Mouse (Mus musculus): ENCODE data around the gene Cldn13. TPM values are rescaled to one million over a fixed set of nuclear protein-coding genes. Genes with fewer than 3 reads are reported as not detected.
A peak's percentile ranks its signal among the peaks of the same experiment; 100 is the strongest.
"Not testable (repeated sequence)": the region's sequence is repeated elsewhere in the genome, so short reads cannot be mapped to it uniquely, and the experiment has no call there.

The Cldn13 gene
- polyA plus RNA-seq, 1 experiment from 2014 or later: 208 TPM

- 42% methylated on average over 43 of the region's 43 CpGs for WGBS (ENCODE audit: insufficient replicate concordance)
- H3K4me2 ChIP-seq: 0 out of 2 replicates have a peak overlapping the region, but pooled peaks have one; percentile 9
- no peak overlapping the region for H3K27ac ChIP-seq
- ATAC-seq: no peak
- no peak overlapping the region for H3K4me3 ChIP-seq
- no peaks in the 10 kb centered on the region for H3K9me3 ChIP-seq (replicated peaks)
- no peak overlapping the region for H3K9ac ChIP-seq
- peaks cover 21% of the 10 kb centered on the region for H3K4me1 ChIP-seq
- H3K36me3 ChIP-seq: no peaks in the 10 kb centered on the region
- H3K27me3 ChIP-seq (replicated peaks): peaks cover 54% of the 10 kb centered on the region
These were observed 30.9 kb upstream of the Cldn13 start for GRCm38 (mm10) chr5:134946063-134946856.

DNA sequence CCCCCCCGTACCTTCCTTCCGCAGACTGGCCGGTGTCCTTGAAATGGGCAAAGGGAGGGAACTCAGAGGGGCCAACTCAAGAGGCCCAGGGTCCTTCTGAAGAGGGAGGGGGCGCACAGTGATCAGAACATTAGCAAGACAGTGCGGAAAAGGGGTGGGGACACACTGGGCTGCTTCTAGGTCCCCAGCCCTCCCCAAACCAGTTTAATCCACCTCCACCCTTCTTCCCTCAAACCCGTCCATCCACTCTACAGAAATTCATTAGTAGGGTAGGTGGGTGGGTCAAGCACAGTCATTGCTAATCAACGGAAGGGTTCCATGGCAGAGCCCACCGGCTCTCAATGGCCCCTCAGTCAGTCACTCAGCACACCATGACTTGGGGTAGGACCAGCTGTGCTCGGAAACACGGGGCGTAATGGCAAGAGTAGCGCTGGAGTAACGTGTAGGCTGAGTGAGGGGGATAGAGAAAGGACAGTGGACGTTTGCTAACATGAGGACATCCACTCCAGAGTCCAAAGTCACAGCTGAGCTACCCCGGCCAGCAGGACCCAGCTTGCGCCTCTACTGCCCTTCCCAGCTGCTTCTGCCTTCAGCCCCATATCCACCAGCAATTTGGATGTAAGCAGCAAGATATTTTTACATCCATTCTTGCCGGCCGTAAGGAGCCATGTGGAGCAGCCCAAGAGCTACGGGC is 30.1 kb upstream of the Cldn13 start:
- Histone ChIP-seq H3K9ac (no peak overlapping the region), H3K27me3 (replicated peaks) (peaks cover 48% of the 10 kb centered on the region), H3K4me1 (peaks cover 25% of the 10 kb centered on the region), H3K27ac (no peak overlapping the region), H3K4me2 (no peak overlapping the region), H3K9me3 (replicated peaks) (no peaks in the 10 kb centered on the region), H3K36me3 (no peaks in the 10 kb centered on the region), H3K4me3 (no peak overlapping the region)
- ATAC-seq: no peak
- 54% methylated on average over 16 of the region's 19 CpGs for WGBS (ENCODE audit: insufficient replicate concordance)

DNA sequence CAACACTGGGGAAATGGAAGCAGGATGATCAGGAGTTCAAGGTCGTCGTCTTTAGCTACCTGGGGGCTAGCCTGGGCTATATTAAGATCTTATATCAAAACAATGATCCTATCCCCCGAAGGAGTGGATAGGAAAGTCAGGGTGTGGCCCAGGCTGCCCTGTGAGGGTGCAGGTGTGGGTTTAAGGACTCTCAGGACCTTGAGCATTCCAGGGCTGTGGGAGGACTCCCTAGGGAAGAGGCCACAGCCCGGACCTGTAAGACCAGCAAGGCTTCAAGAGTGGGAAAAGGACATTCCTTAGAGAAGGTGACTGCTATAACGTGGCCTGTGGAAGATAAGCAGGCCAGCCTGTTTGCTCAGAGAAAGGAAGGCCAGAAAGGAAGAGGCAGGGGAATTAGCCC is 28.9 kb upstream of the Cldn13 start:
- Histone ChIP-seq H3K36me3 (no peaks in the 10 kb centered on the region), H3K9ac (no peak overlapping the region), H3K9me3 (replicated peaks) (no peaks in the 10 kb centered on the region), H3K4me1 (peaks cover 25% of the 10 kb centered on the region), H3K27ac (no peak overlapping the region), H3K4me2 (no peak overlapping the region), H3K4me3 (no peak overlapping the region), H3K27me3 (replicated peaks) (peaks cover 48% of the 10 kb centered on the region)
- 32% methylated on average over 5 of the region's 5 CpGs for WGBS (ENCODE audit: insufficient replicate concordance)
- no peak for ATAC-seq

DNA sequence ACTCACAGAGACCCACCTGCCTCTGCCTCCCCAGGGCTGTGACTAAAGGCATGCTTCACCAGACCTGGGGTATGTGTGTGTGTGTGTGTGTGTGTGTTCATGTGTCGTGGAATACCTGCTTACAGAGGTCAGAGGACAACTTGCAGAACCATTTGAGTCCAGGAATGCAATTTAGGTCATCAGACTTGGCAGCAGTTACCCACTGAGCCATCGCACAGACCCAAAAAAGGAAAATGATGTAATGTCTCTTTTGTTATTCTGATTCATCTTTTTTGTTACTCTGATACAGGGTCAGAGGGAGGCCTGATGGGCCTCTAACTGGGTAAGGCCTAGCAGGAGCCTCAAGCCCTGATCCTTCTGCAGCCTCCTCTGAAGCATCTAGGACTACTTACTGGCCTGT is 27.4 kb upstream of the Cldn13 start:
- H3K4me1 ChIP-seq: peaks cover 25% of the 10 kb centered on the region
- no peak overlapping the region for H3K9ac ChIP-seq
- H3K4me2 ChIP-seq: no peak overlapping the region
- no peaks in the 10 kb centered on the region for H3K36me3 ChIP-seq
- ATAC-seq: no peak
- no peaks in the 10 kb centered on the region for H3K9me3 ChIP-seq (replicated peaks)
- H3K4me3 ChIP-seq: no peak overlapping the region
- no peak overlapping the region for H3K27ac ChIP-seq
- H3K27me3 ChIP-seq (replicated peaks): peaks cover 41% of the 10 kb centered on the region
- 64% methylated on average over 2 of the region's 2 CpGs for WGBS (ENCODE audit: insufficient replicate concordance)

DNA sequence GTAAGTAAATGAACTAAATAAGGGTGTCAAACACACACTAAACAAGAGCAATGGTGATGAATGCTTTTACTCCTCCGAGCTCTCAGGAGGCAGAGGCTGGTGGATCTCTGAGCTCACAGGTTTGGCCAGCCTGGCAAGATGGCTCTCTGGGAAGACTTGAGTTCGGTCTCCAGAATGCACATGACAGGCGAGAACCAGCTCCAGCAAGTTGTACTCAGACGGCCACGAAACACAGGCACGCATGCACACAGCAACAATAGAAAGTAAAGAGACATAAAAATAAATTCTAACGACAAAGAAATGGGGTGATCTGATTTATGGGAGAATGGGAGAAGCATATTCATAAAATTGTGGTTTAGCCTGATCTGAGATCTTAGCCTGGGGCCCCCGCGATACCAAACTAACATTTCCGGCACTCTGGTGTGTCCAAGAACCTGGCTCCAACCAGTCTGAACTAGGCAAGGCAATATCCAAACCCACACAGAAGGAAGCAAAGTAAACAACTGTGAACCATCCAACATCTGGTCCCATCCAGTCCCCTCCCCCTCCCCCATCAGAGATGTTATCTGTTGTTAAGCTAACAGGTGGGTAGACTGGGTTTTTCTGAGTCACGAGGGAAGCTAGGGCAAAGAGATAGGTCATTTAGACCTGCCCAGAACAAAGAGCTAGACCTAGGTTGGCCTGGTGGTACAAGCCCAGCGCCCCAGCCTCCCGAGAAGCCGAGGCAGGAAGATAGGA is 26.3 kb upstream of the Cldn13 start:
- Histone ChIP-seq H3K27ac (0 out of 2 replicates have a peak overlapping the region, but pooled peaks have one; percentile 8), H3K36me3 (no peaks in the 10 kb centered on the region), H3K9me3 (replicated peaks) (no peaks in the 10 kb centered on the region), H3K4me1 (peaks cover 21% of the 10 kb centered on the region), H3K27me3 (replicated peaks) (peaks cover 32% of the 10 kb centered on the region), H3K9ac (no peak overlapping the region), H3K4me2 (no peak overlapping the region), H3K4me3 (no peak overlapping the region)
- 70% methylated on average over 14 of the region's 14 CpGs for WGBS (ENCODE audit: insufficient replicate concordance)
- peak; percentile 33; the same call in 1 of the 2 replicates for ATAC-seq

GRCm38 (mm10) chr5:134939554-134939953 is 24.2 kb upstream of the Cldn13 start:
- not testable (repeated sequence) for H3K4me3 ChIP-seq; H3K9ac ChIP-seq; H3K27ac ChIP-seq; H3K36me3 ChIP-seq; ATAC-seq; H3K9me3 ChIP-seq (replicated peaks); H3K4me2 ChIP-seq
- WGBS (ENCODE audit: insufficient replicate concordance): 70% methylated on average over 3 of the region's 7 CpGs
- Histone ChIP-seq H3K4me1 (peaks cover 13% of the 10 kb centered on the region), H3K27me3 (replicated peaks) (0 out of 2 replicates have a peak, but pooled peaks cover 12% of the 10 kb centered on the region)

- ATAC-seq: no peak
- Histone ChIP-seq H3K9me3 (replicated peaks) (no peaks in the 10 kb centered on the region), H3K4me3 (no peak overlapping the region), H3K27ac (no peak overlapping the region), H3K4me2 (no peak overlapping the region), H3K9ac (no peak overlapping the region), H3K36me3 (peaks cover 4% of the 10 kb centered on the region), H3K27me3 (replicated peaks) (0 out of 2 replicates have a peak, but pooled peaks cover 7% of the 10 kb centered on the region), H3K4me1 (peaks cover 16% of the 10 kb centered on the region)
- 62% methylated on average over 3 of the region's 3 CpGs for WGBS (ENCODE audit: insufficient replicate concordance)
These were observed 23.7 kb upstream of the Cldn13 start for GRCm38 (mm10) chr5:134939069-134939468.

DNA sequence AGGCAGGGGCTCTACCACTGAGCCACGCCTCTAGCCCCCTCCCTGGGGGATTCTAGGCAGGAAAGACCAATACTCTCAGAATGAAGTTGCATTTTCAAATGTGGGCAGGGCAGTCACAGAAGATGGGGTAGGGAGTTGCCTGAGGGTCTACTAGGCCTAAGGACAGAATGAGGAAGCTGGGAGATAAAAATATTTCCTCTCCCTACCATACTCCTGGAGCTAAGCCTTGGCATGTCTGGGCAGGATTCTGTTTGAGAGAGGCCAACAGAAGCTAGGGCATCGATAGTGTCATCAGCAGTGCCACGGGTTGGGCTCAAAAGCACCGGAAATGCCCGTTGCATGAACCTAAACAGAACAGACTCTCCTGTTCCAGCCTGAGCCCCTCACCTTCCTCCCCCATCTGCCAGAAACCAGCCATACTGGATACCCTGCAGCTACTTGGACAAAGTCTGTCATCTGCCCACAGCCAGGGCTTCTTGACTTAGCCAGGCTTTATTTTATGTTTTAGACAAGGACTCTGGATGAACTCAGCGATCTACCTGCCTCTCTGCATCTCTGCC is 21.4 kb upstream of the Cldn13 start:
- H3K9ac ChIP-seq: no peak overlapping the region
- WGBS (ENCODE audit: insufficient replicate concordance): 71% methylated on average over 6 of the region's 6 CpGs
- 0 out of 2 replicates have a peak, but pooled peaks cover 2% of the 10 kb centered on the region for H3K27me3 ChIP-seq (replicated peaks)
- no peak for ATAC-seq
- H3K9me3 ChIP-seq (replicated peaks): 0 out of 2 replicates have a peak, but pooled peaks cover 3% of the 10 kb centered on the region
- no peak overlapping the region for H3K27ac ChIP-seq
- no peak overlapping the region for H3K4me2 ChIP-seq
- peaks cover 33% of the 10 kb centered on the region for H3K4me1 ChIP-seq
- H3K36me3 ChIP-seq: peaks cover 10% of the 10 kb centered on the region
- no peak overlapping the region for H3K4me3 ChIP-seq

- WGBS (ENCODE audit: insufficient replicate concordance): 85% methylated on average over 6 of the region's 6 CpGs
- 0 out of 2 replicates have a peak, but pooled peaks cover 3% of the 10 kb centered on the region for H3K9me3 ChIP-seq (replicated peaks)
- H3K4me3 ChIP-seq: no peak overlapping the region
- peaks cover 10% of the 10 kb centered on the region for H3K36me3 ChIP-seq
- no peak overlapping the region for H3K9ac ChIP-seq
- no peak overlapping the region for H3K4me2 ChIP-seq
- H3K27me3 ChIP-seq (replicated peaks): 0 out of 2 replicates have a peak, but pooled peaks cover 2% of the 10 kb centered on the region
- ATAC-seq: no peak
- no peak overlapping the region for H3K27ac ChIP-seq
- peaks cover 32% of the 10 kb centered on the region for H3K4me1 ChIP-seq
These were observed 20.7 kb upstream of the Cldn13 start for GRCm38 (mm10) chr5:134936051-134936450.

DNA sequence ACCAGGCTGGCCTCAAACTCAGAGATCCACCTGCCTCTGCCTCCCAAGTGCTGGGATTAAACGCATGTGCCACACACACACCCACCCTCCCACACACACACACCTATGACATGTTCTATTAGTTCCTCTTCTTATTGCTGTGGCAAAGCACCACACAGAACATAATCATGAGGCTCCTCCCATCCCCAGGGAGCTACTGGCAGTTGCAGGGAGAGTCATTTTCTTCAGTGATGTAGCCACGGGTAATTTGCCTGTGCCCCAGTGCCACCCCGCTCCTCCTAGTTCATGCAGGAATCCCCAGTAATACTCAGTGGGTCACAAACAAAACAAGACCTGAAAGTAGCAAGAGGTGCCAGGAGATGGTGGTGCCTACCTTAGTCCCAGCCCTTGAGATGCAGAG is 19.3 kb upstream of the Cldn13 start:
- Histone ChIP-seq H3K9ac (no peak overlapping the region), H3K4me3 (no peak overlapping the region), H3K36me3 (peaks cover 10% of the 10 kb centered on the region), H3K9me3 (replicated peaks) (0 out of 2 replicates have a peak, but pooled peaks cover 3% of the 10 kb centered on the region), H3K4me1 (peaks cover 27% of the 10 kb centered on the region), H3K4me2 (no peak overlapping the region), H3K27me3 (replicated peaks) (peaks cover 5% of the 10 kb centered on the region; the same call in 1 of the 2 replicates), H3K27ac (no peak overlapping the region)
- ATAC-seq: no peak
- 71% methylated on average over 3 of the region's 3 CpGs for WGBS (ENCODE audit: insufficient replicate concordance)

DNA sequence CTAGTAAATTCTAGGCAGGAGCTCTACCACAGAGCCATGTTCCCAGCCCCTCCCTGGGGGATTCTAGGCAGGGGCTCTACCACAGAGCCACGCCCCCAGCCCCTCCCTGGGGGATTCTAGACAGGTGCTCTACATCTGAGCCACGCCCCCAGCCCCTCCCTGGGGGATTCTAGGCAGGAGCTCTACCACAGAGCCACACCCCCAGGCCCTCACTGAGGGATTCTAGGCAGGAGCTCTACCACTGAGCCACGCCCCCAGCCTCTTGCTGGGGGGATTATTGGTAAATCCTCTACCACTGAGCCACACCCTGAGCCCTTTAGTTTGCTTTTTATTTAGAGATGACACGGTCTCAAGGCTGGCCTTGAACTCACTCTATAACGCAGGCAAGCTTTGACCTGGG is 18.4 kb upstream of the Cldn13 start:
- peak overlapping the region; percentile 96 for H3K4me2 ChIP-seq
- ATAC-seq; H3K9me3 ChIP-seq (replicated peaks); H3K9ac ChIP-seq: not testable (repeated sequence)
- 76% methylated on average over 5 of the region's 5 CpGs for WGBS (ENCODE audit: insufficient replicate concordance)
- H3K4me1 ChIP-seq: peaks cover 27% of the 10 kb centered on the region
- H3K27ac ChIP-seq: peak overlapping the region; percentile 97; the same call in 1 of the 2 replicates
- H3K36me3 ChIP-seq: peaks cover 10% of the 10 kb centered on the region
- H3K4me3 ChIP-seq: peak overlapping the region; percentile 79
- H3K27me3 ChIP-seq (replicated peaks): peaks cover 15% of the 10 kb centered on the region; the same call in 1 of the 2 replicates
